Mouse (Mus musculus): ENCODE results near the gene Csnk1g2.
A peak's percentile ranks its signal among the peaks of the same experiment; 100 is the strongest.

GRCm38 (mm10) chr10:80666837-80667412 lies 44.3 kb downstream of the Csnk1g2 start:
- TF ChIP-seq REST (IDR thresholded peaks at IDR 0.05; ENCODE audit: insufficient read depth, insufficient read length), result no peak
- peak; percentile 38 for TF ChIP-seq POLR2A (IDR thresholded peaks at IDR 0.05; ENCODE audit: insufficient read length, low read depth)
- TF ChIP-seq E2F4 (IDR thresholded peaks at IDR 0.05; ENCODE audit: insufficient read depth), result no peak

All from myocyte (in vitro differentiated cells).